Mouse (Mus musculus): Measurements from ENCODE around the gene Lrriq1.
A peak's percentile ranks its signal among the peaks of the same experiment; 100 is the strongest.

Gene Lrriq1

GRCm38 (mm10) chr10:103235707-103236459 is at the start of gene Lrriq1:
Lrriq1 (minus strand) TSS chr10:103236322.
- peak; percentile 3 for DNase-seq (ENCODE audit: low spot score)

GRCm38 (mm10) chr10:103253842-103254803 is 18.0 kb upstream of the Lrriq1 start:
- DNase-seq (ENCODE audit: low spot score): no peak

GRCm38 (mm10) chr10:103236460-103236772 is 294 bp upstream of the Lrriq1 start:
- no peak for DNase-seq (ENCODE audit: low spot score)

- no peak for DNase-seq (ENCODE audit: low spot score)
These were observed 9.5 kb downstream of the Lrriq1 start for GRCm38 (mm10) chr10:103226646-103227045.

- DNase-seq (ENCODE audit: low spot score): no peak
These were observed 41.3 kb downstream of the Lrriq1 start for GRCm38 (mm10) chr10:103194655-103195328.

DNA sequence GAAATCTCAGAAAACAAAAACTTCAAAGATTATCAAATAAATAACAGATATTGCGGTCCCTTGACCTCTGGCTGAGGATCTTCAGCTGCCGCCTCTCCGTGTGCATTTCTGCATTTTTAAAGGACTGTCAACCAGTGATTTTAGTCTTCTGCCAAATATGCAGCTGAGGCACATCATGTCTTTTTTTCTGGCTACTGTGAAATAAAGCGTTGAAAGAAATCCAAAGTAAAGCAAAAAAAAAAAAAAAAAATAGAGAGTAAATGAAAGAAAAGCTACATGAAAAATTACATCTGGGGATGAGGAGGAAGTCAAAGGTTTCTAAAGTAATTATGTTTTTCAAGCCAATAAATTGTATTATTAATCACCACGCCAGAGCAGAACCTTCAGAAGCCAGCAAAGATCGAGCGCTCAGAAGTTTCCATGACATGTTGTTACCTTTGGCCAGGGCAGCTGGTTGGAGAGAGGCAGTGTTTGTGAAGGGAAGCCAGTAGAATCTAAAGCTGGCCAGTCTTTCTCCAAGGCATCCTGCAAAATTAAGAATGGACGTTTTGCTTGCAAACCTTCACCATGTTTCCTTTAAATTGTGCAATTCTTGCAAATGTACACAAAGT is 90.2 kb downstream of the Lrriq1 start:
- DNase-seq (ENCODE audit: low spot score): no peak

GRCm38 (mm10) chr10:103144927-103145768 is 91.0 kb downstream of the Lrriq1 start:
- DNase-seq (ENCODE audit: low spot score): no peak

DNA sequence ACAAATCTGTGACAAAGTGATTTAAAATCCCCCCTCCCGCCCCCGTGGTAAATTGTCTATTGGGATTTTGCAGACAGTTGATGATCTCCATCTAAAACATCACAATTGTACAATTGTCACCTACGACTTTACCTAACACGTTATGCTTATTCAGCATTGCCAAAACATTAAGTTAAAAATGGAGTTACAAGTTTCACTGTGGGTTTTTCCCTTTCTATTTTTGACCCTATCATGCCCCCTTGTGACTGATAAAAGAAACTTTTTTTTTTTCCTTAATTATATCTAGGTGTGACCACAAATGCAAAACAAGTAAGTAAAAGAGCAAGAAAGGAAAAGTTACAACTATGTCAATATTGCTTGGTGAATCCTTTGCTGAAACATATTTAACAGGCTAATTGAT is 93.6 kb downstream of the Lrriq1 start:
- DNase-seq (ENCODE audit: low spot score): no peak

DNA sequence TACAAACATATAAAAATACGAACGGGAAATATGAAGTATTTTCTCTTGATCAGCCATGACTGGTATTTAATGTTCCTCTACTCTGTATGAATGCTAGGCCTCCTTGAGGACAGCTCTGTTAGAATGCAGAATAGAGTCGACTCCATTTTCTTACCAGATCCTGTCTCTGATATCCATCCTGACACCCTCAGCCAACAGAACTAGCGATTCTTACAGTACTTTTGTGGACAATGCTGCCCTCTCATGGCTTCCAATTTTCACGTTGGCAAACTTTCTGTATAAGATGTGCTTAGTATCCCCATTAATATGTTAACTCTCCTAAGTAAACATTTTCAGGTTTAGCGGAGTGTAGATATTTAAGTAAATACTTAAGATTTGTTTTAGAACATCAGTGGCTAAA is 94.6 kb downstream of the Lrriq1 start:
- DNase-seq (ENCODE audit: low spot score): no peak

DNA sequence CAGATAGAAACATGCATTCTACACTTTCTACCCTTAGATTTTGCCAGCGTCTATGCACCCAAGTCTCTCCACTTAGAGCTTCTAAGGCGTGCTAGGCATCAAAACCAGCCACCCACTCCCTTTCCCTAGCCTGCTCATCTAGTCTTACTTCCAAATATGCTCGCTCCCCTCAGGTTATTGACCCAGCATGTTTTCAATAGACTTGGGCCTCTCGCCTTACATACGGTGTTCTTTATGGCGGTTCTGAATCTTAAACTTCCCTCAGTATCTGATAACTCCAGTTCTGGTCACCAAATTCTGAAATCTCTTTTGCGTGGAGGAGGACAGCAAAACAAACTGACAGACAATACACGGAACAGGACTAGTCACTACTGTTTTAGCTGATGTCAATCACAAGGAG is 95.5 kb downstream of the Lrriq1 start:
- DNase-seq (ENCODE audit: low spot score): no peak

GRCm38 (mm10) chr10:103114629-103115028 is 121.5 kb downstream of the Lrriq1 start:
- no peak for DNase-seq (ENCODE audit: low spot score)

DNA sequence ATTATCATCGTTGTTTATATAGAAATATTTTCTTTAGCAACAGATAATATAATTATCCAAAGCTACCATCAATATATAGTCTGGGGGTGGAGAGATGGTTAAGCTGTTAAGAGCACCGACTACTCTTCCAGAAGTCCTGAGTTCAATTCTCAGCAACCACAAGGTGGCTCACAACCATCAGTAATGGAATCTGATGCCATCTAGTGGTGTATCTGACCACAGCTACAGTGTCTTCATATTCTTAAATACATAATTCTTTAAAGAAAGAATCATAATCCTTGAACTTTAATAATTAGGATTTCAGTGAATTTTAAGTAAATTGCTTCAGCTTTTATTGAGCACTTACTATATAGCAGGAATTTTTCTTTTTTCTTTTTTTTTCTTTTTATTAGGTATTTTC is 128.0 kb downstream of the Lrriq1 start:
- DNase-seq (ENCODE audit: low spot score): no peak

DNA sequence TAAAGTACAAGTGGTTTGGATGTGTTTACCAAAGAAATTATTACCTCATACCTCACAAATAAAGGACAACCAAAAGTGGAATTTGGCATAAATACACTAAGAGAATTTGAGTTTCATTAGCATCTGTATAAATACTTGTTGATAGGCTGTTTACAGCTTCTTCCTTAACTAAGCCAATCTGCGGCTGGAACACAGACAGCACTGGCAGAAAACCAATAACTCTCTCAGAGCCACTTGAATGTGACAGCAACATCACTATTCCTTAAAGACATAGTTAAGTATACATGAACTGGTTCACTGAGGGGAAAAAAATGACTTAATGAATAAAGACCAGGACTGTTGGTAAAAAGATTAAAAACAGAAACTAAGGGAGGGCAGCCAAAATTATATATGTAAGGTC is 150.0 kb downstream of the Lrriq1 start:
- no peak for DNase-seq (ENCODE audit: low spot score)

DNA sequence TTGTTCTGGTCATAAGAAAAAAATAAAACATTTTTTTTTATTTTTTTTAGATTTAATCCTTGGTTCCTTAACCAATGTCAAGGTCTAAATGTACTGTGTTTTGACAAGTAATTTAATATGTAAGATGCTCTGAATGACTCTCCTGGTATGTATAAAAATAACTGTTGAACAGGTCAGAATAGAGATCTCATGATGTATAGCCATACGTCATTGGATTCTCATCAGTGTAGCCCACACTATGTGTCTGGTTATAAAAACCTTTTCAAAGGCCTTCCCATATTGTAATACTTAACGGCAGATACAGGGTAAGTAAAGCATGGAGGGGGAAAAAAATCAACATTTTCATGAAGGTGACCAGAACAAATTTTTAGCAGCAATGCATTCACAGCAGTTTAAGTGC is 186.5 kb downstream of the Lrriq1 start:
- DNase-seq (ENCODE audit: low spot score): no peak

DNA sequence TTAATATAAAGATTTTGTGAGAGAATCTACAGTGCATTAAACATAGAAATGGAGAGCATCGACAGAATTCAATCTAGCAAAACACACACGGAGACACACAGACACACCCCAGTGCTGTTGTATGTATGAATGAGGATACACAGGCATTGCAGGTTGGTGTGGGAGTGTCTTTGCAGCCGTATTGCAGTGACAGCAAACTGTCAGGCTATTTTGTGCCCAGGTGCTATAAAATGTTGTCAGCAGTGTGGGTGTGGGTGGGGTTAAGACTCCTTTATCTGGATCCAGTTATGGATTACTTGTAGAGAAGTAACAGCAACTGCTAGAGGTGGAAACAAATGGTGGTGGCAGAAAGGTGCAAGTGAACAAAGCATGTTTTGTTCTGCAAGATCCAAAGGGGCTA is 189.5 kb downstream of the Lrriq1 start:
- no peak for DNase-seq (ENCODE audit: low spot score)

DNA sequence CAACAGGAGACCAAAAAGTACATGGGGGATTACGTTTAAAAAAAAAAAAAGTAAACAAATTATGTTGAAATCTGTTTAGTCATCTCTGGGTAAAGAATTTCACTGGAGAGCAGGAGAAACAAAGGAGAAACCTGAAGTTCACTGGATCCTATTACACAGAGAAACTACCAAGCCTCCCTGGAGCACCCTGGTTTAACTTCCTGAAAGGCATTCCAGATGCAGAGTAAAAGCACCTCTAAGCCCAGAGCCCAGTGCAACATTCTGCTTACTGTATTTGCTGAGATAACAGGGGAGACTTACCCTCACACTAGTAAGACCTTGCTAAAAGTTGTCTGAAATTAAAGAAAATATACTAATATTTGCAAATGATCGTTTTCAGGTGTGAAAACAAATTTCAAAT is 191.1 kb downstream of the Lrriq1 start:
- DNase-seq (ENCODE audit: low spot score): no peak

- DNase-seq (ENCODE audit: low spot score): no peak
These were observed 201.0 kb downstream of the Lrriq1 start for GRCm38 (mm10) chr10:103035002-103035640.

GRCm38 (mm10) chr10:103030931-103031330 is 205.2 kb downstream of the Lrriq1 start:
- no peak for DNase-seq (ENCODE audit: low spot score)

DNA sequence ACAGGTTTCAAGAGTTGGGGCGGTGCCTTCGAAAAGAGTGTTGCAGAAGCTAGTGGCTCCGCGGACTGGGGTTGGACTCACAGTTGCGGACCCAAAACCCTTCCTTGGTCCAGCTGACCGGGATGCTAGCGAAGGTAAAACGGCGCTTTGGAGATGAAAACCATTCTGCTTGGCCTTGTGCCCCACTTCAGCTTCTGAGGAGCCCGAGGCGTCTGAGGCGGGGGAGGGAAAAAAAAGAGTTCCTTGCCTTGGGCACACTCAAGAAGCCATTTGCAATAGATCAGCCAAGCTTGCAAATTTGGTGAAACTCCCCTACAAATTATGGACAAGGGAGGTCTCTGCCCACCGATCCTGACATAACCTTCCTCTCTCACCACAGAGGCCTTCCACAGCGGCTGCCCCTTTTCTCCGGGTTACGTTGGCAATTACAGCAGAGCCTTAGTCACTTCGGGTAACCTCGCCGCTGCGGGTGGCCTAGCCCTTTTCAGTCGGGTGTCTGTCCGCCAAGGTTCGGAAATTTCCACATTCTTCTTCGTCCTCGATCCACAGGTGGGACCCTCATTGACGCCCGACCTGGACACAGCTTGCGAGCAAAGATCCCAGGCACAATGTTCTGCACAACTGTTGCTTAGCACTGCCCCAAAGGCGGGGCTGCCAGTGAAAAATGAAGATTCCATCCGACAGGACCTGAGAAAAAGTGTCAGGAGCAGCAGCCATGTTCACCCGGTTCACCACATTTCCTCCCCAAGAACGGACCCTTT is 206.2 kb downstream of the Lrriq1 start, which contains the start of gene Alx1:
Gene Alx1 (minus strand): TSS at position 486 of the 761 bp plus-strand sequence.
- no peak for DNase-seq (ENCODE audit: low spot score)

DNA sequence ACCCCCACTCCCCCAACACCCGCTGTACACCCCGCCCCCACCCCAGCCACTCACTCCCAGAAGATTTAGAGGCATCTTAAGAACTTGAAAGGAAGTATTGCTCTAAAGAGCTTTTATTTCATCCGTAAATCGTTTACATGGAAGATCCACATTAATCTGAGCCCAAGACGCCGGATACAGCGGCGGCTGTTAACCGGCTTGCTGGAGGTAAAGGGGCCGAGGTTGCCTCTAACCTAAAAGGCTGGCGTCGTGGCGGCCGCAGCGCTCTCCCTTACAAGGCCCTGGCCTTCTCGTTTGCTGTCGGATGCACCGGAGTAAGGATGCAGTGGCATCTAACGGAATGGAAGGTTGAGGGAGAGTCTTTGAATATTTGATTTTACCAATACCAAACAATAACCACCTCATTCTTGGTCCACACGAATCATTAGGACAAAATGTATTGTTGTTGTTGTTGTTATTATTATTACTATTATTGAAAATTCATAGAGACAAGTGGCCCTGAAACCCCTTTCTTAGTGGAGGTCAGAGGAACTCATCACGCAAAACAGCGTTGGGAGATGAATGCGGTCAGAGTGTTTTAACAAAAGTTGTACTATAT is 206.9 kb downstream of the Lrriq1 start:
- DNase-seq (ENCODE audit: low spot score): no peak
